Mouse (Mus musculus) lung, postnatal 36 days (tissue): ENCODE measurements at regions not wholly inside any gene's neighbourhood (a gene's known extent, or its start where the extent isn't known, plus 50 kb on each side); places are given as distances from the start of the nearest gene placed in this dataset.

Experiments used
- DNase-seq: peaks from one replicate; pipeline ENCODE4 v3.0.0; 2022; ENCODE audit warnings: mixed read lengths

- DNase-seq, result peak; percentile 2
These were observed 294.2 kb upstream of the Gria1 start for GRCm38 (mm10) chr11:56716953-56717352.

GRCm38 (mm10) chr11:56725141-56725540, 286.0 kb upstream of the Gria1 start:
- peak; percentile 10 for DNase-seq

- DNase-seq, result no peak
These were observed 285.0 kb upstream of the Gria1 start for GRCm38 (mm10) chr11:56726161-56726560.

- no peak for DNase-seq
These were observed 283.6 kb upstream of the Gria1 start for GRCm38 (mm10) chr11:56727556-56727955.

DNA sequence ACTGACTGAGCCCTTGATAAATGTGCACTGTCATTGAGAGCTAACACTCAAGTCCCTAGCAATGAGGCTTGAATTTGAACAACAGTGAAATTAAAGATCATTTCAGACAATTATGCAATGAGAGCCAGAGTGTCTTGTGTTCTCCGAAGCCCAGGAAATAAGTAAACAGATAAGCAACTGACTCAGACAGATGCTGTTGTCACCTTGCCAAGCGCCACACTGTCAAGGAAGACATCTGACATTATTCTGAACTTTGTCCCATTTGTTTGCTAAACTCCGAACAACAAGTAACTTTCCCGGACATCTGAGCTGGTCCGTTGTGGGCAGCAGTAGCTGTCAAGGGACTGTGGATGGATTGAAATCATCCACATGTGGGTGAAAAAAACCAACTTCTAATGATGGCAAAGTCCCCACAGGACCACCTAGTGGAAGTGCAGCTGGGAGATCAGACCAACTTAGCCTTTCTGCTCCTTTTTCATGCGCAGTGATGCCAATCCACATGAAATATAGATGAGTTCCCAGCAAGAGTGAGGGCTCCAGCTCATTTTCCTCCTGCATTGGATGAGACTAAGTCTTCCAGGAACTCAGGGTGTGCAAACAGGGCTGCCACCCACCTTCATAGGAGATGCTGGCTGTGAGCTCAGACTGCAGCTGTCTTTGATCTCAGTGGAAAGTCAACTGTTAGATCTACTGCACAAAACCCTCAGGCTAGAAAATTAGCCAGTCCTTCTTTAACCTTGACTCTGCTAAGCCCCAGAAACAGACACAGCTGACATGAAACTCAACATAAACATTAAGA, 282.8 kb upstream of the Gria1 start:
- peak; percentile 70 for DNase-seq

GRCm38 (mm10) chr11:56741857-56742256, 269.3 kb upstream of the Gria1 start:
- no peak for DNase-seq

- no peak for DNase-seq
These were observed 261.2 kb upstream of the Gria1 start for GRCm38 (mm10) chr11:56750032-56750431.

DNA sequence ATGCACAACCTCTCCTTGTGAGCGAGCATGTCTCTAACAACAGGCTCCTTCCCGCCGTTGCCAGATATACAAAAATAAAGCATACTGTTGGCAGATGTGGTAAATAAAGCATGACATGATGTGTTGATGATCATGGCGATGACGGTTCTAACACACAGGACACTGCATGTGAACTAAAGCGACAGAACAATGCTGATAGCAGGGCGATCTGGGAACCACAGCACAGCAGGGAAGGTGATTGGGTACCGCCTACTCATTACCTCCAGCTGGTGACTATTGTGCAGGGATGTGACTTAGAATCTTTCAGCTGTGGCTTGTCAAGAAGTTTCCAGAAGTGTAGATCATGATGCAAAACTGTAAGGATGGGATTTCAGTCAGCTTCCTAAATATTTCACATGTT, 260.5 kb upstream of the Gria1 start:
- no peak for DNase-seq

GRCm38 (mm10) chr11:56751918-56752317, 259.3 kb upstream of the Gria1 start:
- DNase-seq, result peak; percentile 29

DNA sequence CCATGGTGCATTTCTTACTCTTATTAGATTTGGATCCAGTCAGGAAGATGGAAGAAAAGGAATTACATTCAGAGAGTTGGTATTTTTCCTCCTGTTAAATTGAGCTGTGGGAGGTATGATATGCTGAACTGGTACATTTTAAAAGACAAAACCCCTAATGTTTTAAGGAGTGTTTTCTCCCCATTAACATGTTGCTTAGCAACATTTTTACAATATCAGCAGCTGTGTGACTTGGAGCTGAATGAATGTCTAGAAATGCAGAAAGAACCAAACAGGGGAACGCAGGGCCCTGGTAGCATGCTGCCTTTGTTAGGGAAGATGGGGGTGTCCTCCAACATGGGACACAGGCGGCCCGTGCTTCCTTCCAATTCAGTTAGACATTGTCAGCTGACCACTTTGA, 257.5 kb upstream of the Gria1 start:
- no peak for DNase-seq

DNA sequence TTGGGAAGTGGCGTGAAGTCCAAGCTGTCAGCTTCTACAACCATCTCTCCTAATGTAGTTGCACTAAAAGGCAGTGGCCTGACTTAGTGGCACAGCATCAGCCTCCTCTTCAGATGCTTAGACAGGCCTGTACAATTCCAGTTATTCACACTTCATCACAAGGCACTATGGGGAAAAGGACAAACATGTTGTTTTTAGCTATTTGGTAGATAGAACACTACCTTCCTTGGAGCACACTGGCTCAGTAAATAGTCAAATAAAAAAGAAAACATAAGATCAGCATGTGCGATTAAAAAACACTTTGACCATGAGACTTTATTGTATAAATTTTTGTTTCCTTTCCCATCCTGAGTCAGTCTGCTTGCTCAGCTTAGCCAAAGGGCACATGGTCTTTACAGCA, 250.7 kb upstream of the Gria1 start:
- DNase-seq, result peak; percentile 21

DNA sequence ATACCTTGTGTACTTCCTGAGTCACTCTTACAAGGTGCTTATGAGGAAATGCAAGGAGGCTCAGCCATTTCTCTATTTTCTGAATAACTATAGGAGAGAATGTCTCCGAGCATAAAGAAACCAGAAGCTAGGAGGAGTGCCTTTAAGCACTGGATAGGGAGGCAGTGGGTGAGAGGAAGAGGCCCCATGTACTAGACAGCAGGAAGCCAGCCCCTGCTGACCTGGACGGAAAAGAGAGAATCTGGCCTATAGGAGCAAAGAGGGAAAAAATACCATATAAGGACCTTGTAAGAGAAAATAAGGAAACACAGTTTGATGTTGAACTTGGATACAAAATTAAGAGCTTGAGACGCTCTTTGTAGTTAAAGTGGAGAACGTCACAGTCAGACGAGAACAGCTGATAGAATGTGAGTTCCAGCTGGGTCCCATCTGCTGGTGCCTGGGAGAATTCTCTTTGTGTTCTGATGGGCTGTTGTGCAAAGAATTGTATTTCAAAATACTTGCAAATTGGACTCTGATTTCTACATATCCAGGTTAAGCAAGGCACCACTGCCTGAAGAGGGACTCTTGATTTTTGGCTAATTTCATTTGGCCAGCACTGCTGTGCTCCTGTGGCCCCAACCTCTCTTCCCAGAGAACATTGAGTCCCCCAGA, 248.6 kb upstream of the Gria1 start:
- DNase-seq, result peak; percentile 76

GRCm38 (mm10) chr11:56767424-56767823, 243.8 kb upstream of the Gria1 start:
- DNase-seq, result no peak

DNA sequence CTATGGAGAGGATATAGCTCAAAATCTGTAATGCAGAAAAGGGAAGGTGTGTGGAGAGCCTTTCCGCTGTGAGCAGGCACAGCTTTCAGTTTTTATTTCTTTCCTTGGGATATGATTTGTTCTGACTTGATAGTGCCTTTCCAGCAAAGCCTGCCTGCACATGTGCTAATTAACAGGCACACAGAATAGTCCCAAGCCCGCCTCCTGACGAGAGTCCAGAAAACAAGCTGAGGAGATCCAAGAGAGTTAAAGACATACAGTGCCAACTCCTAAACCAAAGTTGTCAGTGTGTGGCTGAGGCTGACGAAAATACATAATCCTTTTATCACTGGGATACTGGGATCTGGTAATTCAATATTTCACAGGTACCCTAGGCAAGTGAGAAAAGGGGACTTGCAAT, 224.8 kb upstream of the Gria1 start:
- DNase-seq, result no peak

GRCm38 (mm10) chr11:56792691-56793090, 218.5 kb upstream of the Gria1 start:
- no peak for DNase-seq

GRCm38 (mm10) chr11:56807314-56807713, 203.9 kb upstream of the Gria1 start:
- no peak for DNase-seq

GRCm38 (mm10) chr11:56810141-56810540, 201.0 kb upstream of the Gria1 start:
- DNase-seq, result no peak

GRCm38 (mm10) chr11:56812121-56812520, 199.1 kb upstream of the Gria1 start:
- DNase-seq, result no peak

- no peak for DNase-seq
These were observed 187.7 kb upstream of the Gria1 start for GRCm38 (mm10) chr11:56823471-56823870.

DNA sequence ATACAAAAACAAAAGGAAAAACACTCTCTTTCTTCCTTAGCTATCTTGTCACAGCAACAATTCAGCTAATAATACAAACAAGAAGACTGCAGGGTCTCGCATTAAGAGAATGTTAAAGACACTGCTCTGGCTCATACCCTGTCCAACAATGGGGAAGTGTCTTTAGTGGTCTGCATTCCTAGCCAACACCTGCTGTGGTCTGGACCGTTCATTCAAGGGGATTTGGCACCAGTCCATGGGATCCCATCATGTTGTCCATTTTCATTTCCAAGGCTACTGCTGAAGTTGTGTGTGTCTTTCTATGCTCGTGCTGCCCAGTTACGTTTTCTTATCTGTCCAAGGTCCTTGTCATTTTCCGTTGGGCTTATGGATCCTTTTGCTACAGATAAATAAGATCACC, 183.7 kb upstream of the Gria1 start:
- no peak for DNase-seq

- peak; percentile 63 for DNase-seq
These were observed 148.5 kb upstream of the Gria1 start for GRCm38 (mm10) chr11:56862649-56863048.

- DNase-seq, result no peak
These were observed 139.5 kb upstream of the Gria1 start for GRCm38 (mm10) chr11:56871640-56872039.

GRCm38 (mm10) chr11:56898548-56898951, 112.6 kb upstream of the Gria1 start:
- DNase-seq, result no peak

GRCm38 (mm10) chr11:56901201-56901600, 110.0 kb upstream of the Gria1 start:
- DNase-seq, result no peak
